Mouse (Mus musculus) CH12.LX (cell line): ENCODE measurements around the gene Gal3st4. TPM values are rescaled to one million over a fixed set of nuclear protein-coding genes. Genes with fewer than 3 reads are reported as not detected.

ENCODE experiments used
- DNase-seq: peaks from one replicate; pipeline ENCODE4 v3.0.0-alpha.2; 2013; ENCODE audit errors: extremely low read depth
- H3K27ac ChIP-seq: 2 replicates; pipeline ENCODE4 v1.5.1; 2012; ENCODE audit warnings: low read depth, mild to moderate bottlenecking, control low read depth, moderate library complexity; ENCODE audit not compliant: insufficient read depth
- H3K27me3 ChIP-seq: replicated peaks from 2 replicates; pipeline ENCODE3; 2012; ENCODE audit warnings: inconsistent platforms
- H3K36me3 ChIP-seq, 2 experiments: replicated peaks in 1 of 2; 2 replicates each; pipeline versions ENCODE3 to v1.6.1; 2012; ENCODE audit warnings: inconsistent platforms in 1 of 2, low read length in 1 of 2, mild to moderate bottlenecking in 1 of 2, mixed read lengths in 1 of 2, moderate library complexity in 1 of 2; ENCODE audit not compliant: control insufficient read depth in 1 of 2, insufficient read depth in 1 of 2
- H3K4me1 ChIP-seq, 2 experiments: 2 replicates each; pipeline ENCODE4 v1.6.1; 2012; ENCODE audit warnings: inconsistent platforms in 1 of 2, moderate library complexity in 1 of 2; ENCODE audit not compliant: insufficient read depth in 2 of 2, control insufficient read depth in 1 of 2
- H3K4me2 ChIP-seq: 2 replicates; pipeline ENCODE4 v1.6.1; 2012; ENCODE audit warnings: low read depth, mild to moderate bottlenecking, control low read depth; ENCODE audit not compliant: poor library complexity, insufficient read depth, severe bottlenecking
- H3K4me3 ChIP-seq, 3 experiments: fragments of 150-350 bp in 1 of 3; sonication (generic) in 1 of 3; replicated peaks in 1 of 3; 2 replicates each; pipeline versions ENCODE3 to v1.5.1; 2011 to 2012; ENCODE audit warnings: low read depth in 2 of 3, low read length in 2 of 3, mild to moderate bottlenecking in 2 of 3, moderate library complexity in 2 of 3, control low read depth in 1 of 3, improper control_type of control experiment in 1 of 3, inconsistent platforms in 1 of 3, mixed read lengths in 1 of 3; ENCODE audit not compliant: poor library complexity in 1 of 3
- H3K79me2 ChIP-seq: replicated peaks from 2 replicates; pipeline ENCODE4 v1.6.1; 2012; ENCODE audit warnings: mild to moderate bottlenecking, moderate library complexity; ENCODE audit not compliant: control insufficient read depth, poor library complexity, insufficient read depth, severe bottlenecking; ENCODE audit errors: extremely low read depth
- H3K9ac ChIP-seq: 2 replicates; pipeline ENCODE4 v1.6.1; 2012; ENCODE audit warnings: low read depth, mild to moderate bottlenecking, control low read depth, moderate library complexity; ENCODE audit not compliant: insufficient read depth
- H3K9me3 ChIP-seq: replicated peaks from 2 replicates; pipeline ENCODE3; 2012; ENCODE audit warnings: low read length, inconsistent platforms, mixed read lengths
- BHLHE40 ChIP-seq: IDR thresholded peaks from 2 replicates; pipeline ENCODE4 v1.6.1; 2011; ENCODE audit warnings: mild to moderate bottlenecking, low read depth, low read length, improper control_type of control experiment
- CHD1 ChIP-seq: IDR thresholded peaks from 2 replicates; pipeline ENCODE4 v1.6.1; 2012; ENCODE audit warnings: low read depth, low read length, improper control_type of control experiment, inconsistent platforms
- CTCF ChIP-seq, 2 experiments: IDR thresholded peaks in 1 of 2; conservative IDR thresholded peaks in 1 of 2; 2 replicates each; pipeline ENCODE4 v1.5.1; 2011 to 2012; ENCODE audit warnings: low read depth in 2 of 2, low read length in 2 of 2, improper control_type of control experiment in 1 of 2, inconsistent platforms in 1 of 2, mild to moderate bottlenecking in 1 of 2, moderate library complexity in 1 of 2
- ELF1 ChIP-seq: IDR thresholded peaks from 2 replicates; pipeline ENCODE4 v1.6.1; 2014; ENCODE audit warnings: low read depth, mild to moderate bottlenecking, inconsistent platforms, low read length, improper control_type of control experiment
- EP300 ChIP-seq: IDR thresholded peaks from 2 replicates; pipeline ENCODE4 v1.6.1; 2011; ENCODE audit warnings: low read length, improper control_type of control experiment
- ETS1 ChIP-seq: conservative IDR thresholded peaks from 2 replicates; pipeline ENCODE4 v1.6.1; 2012; ENCODE audit warnings: low read depth, mild to moderate bottlenecking, inconsistent platforms, low read length, improper control_type of control experiment, moderate library complexity
- GABPA ChIP-seq: IDR thresholded peaks from 2 replicates; pipeline ENCODE4 v1.6.1; 2012; ENCODE audit warnings: low read depth, low read length, improper control_type of control experiment, inconsistent platforms; ENCODE audit not compliant: insufficient replicate concordance
- IRF4 ChIP-seq: IDR thresholded peaks from 2 replicates; pipeline ENCODE4 v1.6.1; 2014; ENCODE audit warnings: low read depth, mild to moderate bottlenecking, inconsistent platforms, low read length, improper control_type of control experiment
- JUND ChIP-seq: conservative IDR thresholded peaks from 2 replicates; pipeline ENCODE4 v1.6.1; 2011; ENCODE audit warnings: low read depth, low read length, improper control_type of control experiment
- KAT2A ChIP-seq: IDR thresholded peaks from 2 replicates; pipeline ENCODE4 v1.6.1; 2012; ENCODE audit warnings: low read length, improper control_type of control experiment, inconsistent platforms; ENCODE audit not compliant: insufficient replicate concordance
- MEF2A ChIP-seq: IDR thresholded peaks from 2 replicates; pipeline ENCODE4 v1.6.1; 2014; ENCODE audit warnings: low read depth, mild to moderate bottlenecking, inconsistent platforms, low read length, improper control_type of control experiment, borderline replicate concordance
- MYC ChIP-seq: IDR thresholded peaks from 2 replicates; pipeline ENCODE4 v1.6.1; 2011; ENCODE audit warnings: low read depth, mild to moderate bottlenecking, improper control_type of control experiment, low read length
- NELFE ChIP-seq: IDR thresholded peaks from 2 replicates; pipeline ENCODE4 v1.6.1; 2011; ENCODE audit warnings: low read depth, low read length, improper control_type of control experiment
- PAX5 ChIP-seq: IDR thresholded peaks from 2 replicates; pipeline ENCODE4 v1.6.1; 2012; ENCODE audit warnings: low read length, inconsistent platforms, mixed read lengths
- RAD21 ChIP-seq: IDR thresholded peaks from 2 replicates; pipeline ENCODE4 v1.6.1; 2011; ENCODE audit warnings: low read depth, mild to moderate bottlenecking, low read length, improper control_type of control experiment, moderate library complexity
- RCOR1 ChIP-seq: conservative IDR thresholded peaks from 2 replicates; pipeline ENCODE4 v1.6.1; 2012; ENCODE audit warnings: low read depth, mild to moderate bottlenecking, inconsistent platforms, low read length, improper control_type of control experiment
- SIN3A ChIP-seq: IDR thresholded peaks from 2 replicates; pipeline ENCODE4 v1.6.1; 2012; ENCODE audit warnings: low read length, improper control_type of control experiment, inconsistent platforms
- SMC3 ChIP-seq: IDR thresholded peaks from 2 replicates; pipeline ENCODE4 v1.6.1; 2011; ENCODE audit warnings: low read depth, low read length, improper control_type of control experiment
- TBP ChIP-seq: conservative IDR thresholded peaks from 2 replicates; pipeline ENCODE4 v1.6.1; 2011; ENCODE audit warnings: low read depth, low read length, improper control_type of control experiment
- TCF12 ChIP-seq: IDR thresholded peaks from 2 replicates; pipeline ENCODE4 v1.6.1; 2014; ENCODE audit warnings: low read depth, mild to moderate bottlenecking, inconsistent platforms, low read length, improper control_type of control experiment
- dilution Hi-C: fragments of 300-500 bp; cut with MboI; formaldehyde crosslinking; loops from 2 replicates; pipeline ENCODE4 v1.14.3; 2020; ENCODE audit warnings: low sequenced_read_pairs; ENCODE audit not compliant: extremely low pct_unique_long_range_greater_than_20kb, extremely low pct_ligation_motif_present
- in situ Hi-C: fragments of 300-500 bp; cut with MboI; formaldehyde crosslinking; loops from 3 replicates; pipeline ENCODE4 v1.14.3; 2019; ENCODE audit warnings: low sequenced_read_pairs, low pct_ligation_motif_present, low pct_unique_long_range_greater_than_20kb, mixed read lengths
- polyA plus RNA-seq: library from polyadenylated mRNA; unstranded; fragments of >175 nt; gene quantifications from 2 replicates; pipeline ENCODE4 v1.2.1, GENCODE M21; 2012; ENCODE audit warnings: low read depth; ENCODE audit not compliant: insufficient read length
- total RNA-seq, 2 experiments: library from RNA; depleted of rRNA; stranded (reverse); fragments of 300-350 nt in 1 of 2; fragments of >200 nt in 1 of 2; gene quantifications; 2 replicates each; pipeline ENCODE4 v1.2.3; 2012 to 2014

Gene Gal3st4
- total and polyA plus RNA-seq, 3 experiments, result 0.21 TPM; not detected in 2

DNA sequence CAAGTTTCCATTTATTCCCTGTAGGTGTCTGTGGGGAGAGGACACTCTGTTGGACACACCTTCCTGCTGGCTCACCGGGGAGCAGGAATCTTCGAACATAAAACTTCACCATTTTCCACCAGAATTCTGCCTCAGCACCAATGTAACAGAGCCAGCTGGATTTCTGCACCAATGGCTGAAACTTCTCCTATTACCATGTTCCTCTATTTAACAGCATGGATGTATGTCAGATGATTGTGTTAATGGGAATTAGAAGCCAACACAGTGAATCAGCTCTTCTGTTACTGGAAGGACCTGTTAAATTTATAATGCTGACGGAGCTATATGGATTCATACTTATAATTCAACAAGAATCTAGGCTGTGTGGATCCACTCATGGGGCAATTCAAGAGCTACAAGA, 43.1 kb downstream of the Gal3st4 start:
- Histone ChIP-seq H3K27me3 (no peaks in the 10 kb centered on the region), H3K9ac (no peak overlapping the region), H3K9me3 (no peaks in the 10 kb centered on the region), H3K4me1 (peaks cover 0 to 5% of the 10 kb centered on the region in 2 experiments; a peak in 2 of 4 replicates), H3K27ac (no peak overlapping the region), H3K36me3 (no peaks in the 10 kb centered on the region), H3K4me3 (no peak overlapping the region), H3K4me2 (no peak overlapping the region), H3K79me2 (no peaks in the 10 kb centered on the region)
- TF ChIP-seq ETS1, result no peak
- no peak for TF ChIP-seq SIN3A
- no peak for TF ChIP-seq IRF4
- no peak for TF ChIP-seq CHD1
- no peak for TF ChIP-seq GABPA
- no peak for TF ChIP-seq MYC
- TF ChIP-seq NELFE, result no peak
- no peak for TF ChIP-seq SMC3
- dilution Hi-C loops, result no loop called here
- DNase-seq, result no peak
- in situ Hi-C loops, result loop anchor here (25.0 kb wide), 1 partner anchor 433 kb away; no protein-coding TSS in a partner anchor

- Histone ChIP-seq H3K79me2 (no peaks in the 10 kb centered on the region), H3K4me3 (no peak overlapping the region)
- TF ChIP-seq TBP (no peak), CTCF (conservative IDR thresholded peaks at IDR 0.05 in 1 of 2, IDR thresholded peaks at IDR 0.05 in 1 of 2; ENCODE audit: low read depth in 2 of 2, low read length in 2 of 2) (peak; percentile 48 to 63; a peak in 3 of 4 replicates), SMC3 (peak; percentile 47), RAD21 (peak; percentile 14)
- TF ChIP-seq, all 38 proteins: peak for 3
- no peaks in the 10 kb centered on the region for H3K36me3 ChIP-seq
- H3K27ac ChIP-seq, result no peak overlapping the region
- peak; percentile 28 for DNase-seq
- H3K27me3 ChIP-seq, result no peaks in the 10 kb centered on the region
- dilution Hi-C loops, result no loop called here
- in situ Hi-C loops, result loop anchor here (25.0 kb wide), 1 partner anchor 434 kb away; no protein-coding TSS in a partner anchor
- no peak overlapping the region for H3K4me2 ChIP-seq
- H3K9ac ChIP-seq, result no peak overlapping the region
- H3K4me1 ChIP-seq, result peaks cover 0 to 5% of the 10 kb centered on the region in 2 experiments; a peak in 2 of 4 replicates
- H3K9me3 ChIP-seq, result no peaks in the 10 kb centered on the region
Measured at GRCm38 (mm10) chr5:138228026-138228425, 44.6 kb downstream of the Gal3st4 start.

DNA sequence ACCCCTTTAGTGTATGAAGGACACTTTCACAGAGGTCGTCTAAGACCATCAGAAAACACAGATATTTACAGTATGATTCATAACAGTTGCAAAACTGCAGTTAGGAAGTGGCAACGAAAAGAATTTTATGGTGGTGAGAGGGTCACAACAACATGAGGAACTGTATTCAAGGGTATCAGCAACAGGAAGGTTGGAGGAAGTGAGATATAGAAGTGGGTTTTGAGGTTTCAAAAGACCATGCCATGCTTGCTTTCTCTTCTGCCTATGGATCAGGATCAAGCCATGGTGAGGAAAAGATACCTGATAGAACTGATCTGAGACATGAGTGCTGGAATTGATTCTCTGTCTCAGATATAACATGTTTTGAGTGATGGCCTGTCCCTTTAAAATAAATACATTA, 45.3 kb downstream of the Gal3st4 start:
- H3K4me3 ChIP-seq, result no peak overlapping the region
- H3K27ac ChIP-seq, result no peak overlapping the region
- dilution Hi-C loops (no loop called here), in situ Hi-C loops (loop anchor here (25.0 kb wide), 1 partner anchor 435 kb away; no protein-coding TSS in a partner anchor)
- DNase-seq, result peak; percentile 18
- no peak overlapping the region for H3K9ac ChIP-seq
- no peaks in the 10 kb centered on the region for H3K9me3 ChIP-seq
- H3K79me2 ChIP-seq, result no peaks in the 10 kb centered on the region
- H3K27me3 ChIP-seq, result no peaks in the 10 kb centered on the region
- H3K4me2 ChIP-seq, result no peak overlapping the region
- H3K4me1 ChIP-seq, result peaks cover 0 to 5% of the 10 kb centered on the region in 2 experiments; a peak in 2 of 4 replicates
- TF ChIP-seq SMC3, result no peak
- no peak for TF ChIP-seq PAX5
- 0 out of 2 replicates have a peak, but pooled peaks have one; percentile 42 for TF ChIP-seq EP300
- TF ChIP-seq TCF12, result no peak
- TF ChIP-seq MEF2A, result no peak
- 0 out of 2 replicates have a peak, but pooled peaks have one; percentile 10 for TF ChIP-seq IRF4
- TF ChIP-seq NELFE, result no peak
- no peak for TF ChIP-seq BHLHE40
- no peak for TF ChIP-seq TBP
- no peak for TF ChIP-seq RCOR1
- no peak for TF ChIP-seq JUND
- TF ChIP-seq KAT2A, result no peak
- no peak for TF ChIP-seq ELF1
- H3K36me3 ChIP-seq, result no peaks in the 10 kb centered on the region
